Mouse (Mus musculus) retina, adult 2 months (tissue): ENCODE data around the gene Tph1.
"Not testable (repeated sequence)": the region's sequence is repeated elsewhere in the genome, so short reads cannot be mapped to it uniquely, and the experiment has no call there.

ENCODE experiments used
- DNase-seq: peaks from one replicate; pipeline ENCODE4 v3.0.0-alpha.2; 2012; ENCODE audit warnings: low read depth, low spot score

Tph1 gene

DNA sequence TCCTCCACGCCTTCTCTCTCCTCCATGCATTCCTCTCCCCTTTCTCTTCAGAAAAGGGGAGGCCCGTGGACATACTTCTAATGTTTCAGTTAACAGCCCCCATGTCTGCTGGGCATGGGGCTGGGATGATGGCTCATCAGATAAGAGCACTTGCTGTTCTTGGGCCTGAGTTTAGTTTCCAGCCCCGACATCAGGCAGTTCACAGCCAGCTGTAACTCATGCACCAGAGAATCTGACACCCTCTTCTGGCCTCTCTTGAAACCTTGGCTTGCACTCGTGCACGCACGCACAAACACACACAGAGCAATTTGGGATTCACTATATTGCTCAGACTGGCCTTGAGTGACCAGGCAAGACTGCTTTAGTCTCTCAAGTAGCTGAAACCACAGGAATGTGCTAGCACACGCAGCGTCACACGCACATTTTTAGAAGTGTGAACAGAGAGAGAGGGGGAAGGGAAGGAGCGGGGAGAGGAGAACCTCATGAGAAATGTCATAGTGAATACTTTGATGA lies at the start of gene Tph1:
Gene Tph1, minus strand, starts transcription at position 378 of the 513 bp plus-strand sequence.
- DNase-seq: no peak

- DNase-seq: no peak
Observed at GRCm38 (mm10) chr7:46720460-46720859, 48.1 kb upstream of the Tph1 start.

GRCm38 (mm10) chr7:46719526-46719925 lies 47.2 kb upstream of the Tph1 start:
- DNase-seq: no peak

DNA sequence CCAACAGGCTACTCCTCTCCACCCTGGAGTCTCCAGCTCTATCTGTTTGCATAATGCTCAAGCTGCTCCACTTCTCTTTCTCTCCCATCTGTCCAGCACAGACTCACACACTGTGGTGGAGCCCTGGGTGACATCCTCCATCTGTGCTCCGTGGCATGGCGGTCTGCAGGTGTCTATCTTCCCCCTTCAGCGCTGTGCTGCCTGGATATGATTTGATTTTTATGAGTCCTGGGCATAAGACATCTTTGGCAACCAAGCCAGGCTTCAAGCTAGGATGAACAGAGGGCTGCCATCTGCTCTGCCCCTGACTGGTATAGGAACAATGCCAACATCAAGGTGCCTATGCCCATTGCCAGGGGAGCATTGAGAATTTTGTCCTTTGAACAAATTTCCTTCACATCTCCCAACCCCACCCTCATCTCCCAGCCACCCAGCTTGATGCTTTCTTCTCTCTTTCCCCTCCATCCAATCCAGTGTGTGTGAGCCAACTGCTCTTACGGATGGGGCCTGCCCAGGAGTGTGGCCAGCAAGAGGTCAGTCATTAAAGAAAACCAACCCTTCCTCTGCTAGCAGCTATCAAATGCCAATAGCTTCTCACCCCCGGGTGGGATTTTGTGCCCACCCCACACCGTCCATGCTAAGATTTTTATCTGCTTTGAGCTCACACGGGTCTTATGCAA lies 46.4 kb upstream of the Tph1 start:
- DNase-seq: no peak

DNA sequence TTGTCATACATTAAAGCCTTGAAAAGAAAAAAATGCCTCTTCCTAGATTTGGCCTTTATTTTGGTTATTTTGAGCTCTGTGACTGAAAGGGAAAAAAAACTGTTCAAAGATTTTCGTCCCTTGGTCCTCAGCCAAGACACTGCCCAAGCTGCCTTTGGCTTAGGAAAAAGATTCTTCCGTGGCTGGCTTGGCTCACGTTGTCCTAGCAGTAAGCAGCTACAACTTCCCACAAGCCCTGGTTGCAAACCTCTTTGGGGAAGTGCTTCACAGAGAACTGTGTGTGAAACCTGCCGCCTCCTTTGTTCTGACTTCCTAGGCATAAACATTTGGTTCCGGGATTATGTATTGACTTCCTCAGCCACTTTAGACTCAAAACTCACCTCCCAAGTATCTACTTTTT lies 44.6 kb upstream of the Tph1 start:
- no peak for DNase-seq

- DNase-seq: no peak
Observed at GRCm38 (mm10) chr7:46715600-46715999, 43.3 kb upstream of the Tph1 start, which contains the start of gene Saa3. TSS of gene Saa3 (minus strand) at chr7:46715700.

DNA sequence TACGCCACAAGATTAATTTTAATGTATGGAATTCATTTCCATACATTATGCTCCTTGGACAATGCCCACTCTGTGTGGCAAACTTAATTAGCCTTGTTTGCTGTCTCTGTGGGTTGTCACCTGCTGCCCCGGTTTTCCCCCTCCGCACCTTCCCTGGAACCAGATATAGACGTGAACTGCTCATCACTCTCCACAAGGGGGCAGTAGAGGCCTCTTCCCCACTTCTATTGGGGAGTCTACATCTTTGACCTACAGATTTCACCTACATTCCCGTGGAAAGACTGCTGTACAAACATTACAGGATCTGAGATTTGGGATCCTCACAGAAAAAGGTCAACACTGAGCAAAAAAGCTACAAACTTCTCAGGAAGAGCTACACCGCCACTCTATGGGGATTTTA lies 42.2 kb upstream of the Tph1 start:
- DNase-seq: peak; percentile 53

DNA sequence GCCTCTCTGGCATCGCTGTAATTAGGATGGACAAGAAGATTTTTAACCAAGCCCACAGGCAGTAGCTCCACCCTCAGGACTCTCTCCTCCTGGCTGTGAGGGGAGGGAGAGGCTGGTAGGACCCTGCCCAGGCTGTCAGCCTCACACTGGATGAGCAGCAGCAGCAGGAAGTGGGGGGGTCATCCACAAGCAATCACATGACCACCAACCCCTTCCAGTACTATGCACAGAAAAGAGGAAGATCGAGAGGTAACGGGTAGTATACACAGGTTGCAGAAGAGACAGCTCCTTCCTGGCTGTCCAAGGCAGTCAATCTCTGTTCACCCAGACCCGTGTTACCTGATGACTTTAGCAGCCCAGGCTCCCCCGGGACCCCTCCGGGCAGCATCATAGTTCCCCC lies 39.9 kb upstream of the Tph1 start:
- DNase-seq: no peak

DNA sequence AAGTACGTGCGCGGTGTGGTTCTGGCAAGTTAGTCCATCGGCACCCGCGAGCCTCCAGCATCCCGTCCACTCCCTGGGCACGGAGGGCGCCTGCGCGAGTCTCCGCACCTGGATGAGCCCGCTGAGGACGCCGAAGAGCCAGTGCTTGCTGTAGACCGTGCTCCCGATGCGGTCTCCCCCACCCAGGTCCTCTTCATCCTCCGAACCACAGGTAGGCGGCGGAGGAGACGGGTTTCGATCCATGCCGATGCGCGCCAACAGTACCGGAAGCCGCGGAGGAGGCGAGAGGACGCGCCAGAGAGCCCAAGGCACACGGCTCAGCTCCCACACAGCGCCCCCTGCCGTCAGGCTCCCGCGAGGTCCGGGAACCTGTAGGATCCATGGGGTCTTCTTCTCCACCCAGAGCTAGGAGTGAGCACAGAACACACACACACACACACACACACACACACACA lies 38.1 kb upstream of the Tph1 start, which contains the start of gene Saal1:
Gene Saal1, minus strand, starts transcription at position 291 of the 455 bp plus-strand sequence.
- DNase-seq: peak; percentile 73

DNA sequence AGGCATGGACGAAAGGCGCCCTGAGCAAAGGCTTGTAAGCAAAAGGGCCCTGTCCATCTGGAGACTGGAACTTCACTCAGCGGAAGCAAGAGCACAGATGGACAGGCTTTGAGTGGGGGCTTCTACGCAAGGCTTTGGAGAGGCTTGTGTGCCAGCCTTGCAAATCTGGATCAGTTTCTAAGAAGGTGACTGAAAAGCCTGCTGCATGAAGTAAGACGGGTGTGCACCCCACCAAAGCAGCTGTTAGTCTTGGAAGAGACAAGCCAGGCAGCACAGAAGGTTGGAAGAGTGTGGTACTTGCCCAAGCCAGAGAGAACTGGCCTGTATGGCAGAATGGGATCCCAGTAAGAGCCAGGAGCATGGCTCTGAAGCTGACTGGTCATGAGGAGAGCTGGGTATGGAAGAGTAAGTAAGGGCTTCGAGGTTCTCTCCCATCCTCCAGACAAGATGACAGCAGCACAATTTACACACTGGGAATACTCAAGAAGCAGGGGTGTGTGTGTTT lies 28.2 kb upstream of the Tph1 start:
- no peak for DNase-seq

GRCm38 (mm10) chr7:46696754-46697153 lies 24.4 kb upstream of the Tph1 start:
- no peak for DNase-seq

- no peak for DNase-seq
Observed at GRCm38 (mm10) chr7:46686827-46687226, 14.5 kb upstream of the Tph1 start.

GRCm38 (mm10) chr7:46680732-46681131 lies 8.4 kb upstream of the Tph1 start:
- no peak for DNase-seq

DNA sequence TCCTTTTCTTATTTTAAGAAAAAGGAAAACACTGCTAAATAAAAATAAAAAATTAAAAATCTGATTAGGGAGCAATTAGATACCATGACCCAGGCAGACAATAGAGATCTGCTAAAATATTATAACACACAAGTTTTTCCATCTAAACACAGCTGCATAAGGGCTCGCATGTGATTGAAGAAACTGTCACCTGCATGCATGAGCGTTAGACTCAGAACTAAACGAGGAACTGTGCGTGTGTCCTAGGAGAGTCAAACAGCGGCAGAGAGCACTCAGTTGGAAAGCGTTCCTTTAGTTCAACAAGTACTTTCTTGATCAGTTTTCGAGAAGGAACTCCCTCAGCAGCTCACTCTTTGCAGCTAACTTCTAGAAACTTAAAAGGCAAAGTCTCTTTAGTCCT lies 6.7 kb upstream of the Tph1 start:
- DNase-seq: not testable (repeated sequence)

- DNase-seq: no peak
Observed at GRCm38 (mm10) chr7:46678417-46678816, 6.1 kb upstream of the Tph1 start.

GRCm38 (mm10) chr7:46676808-46677360 lies 4.5 kb upstream of the Tph1 start:
- no peak for DNase-seq

GRCm38 (mm10) chr7:46675886-46676285 lies 3.5 kb upstream of the Tph1 start:
- DNase-seq: no peak

DNA sequence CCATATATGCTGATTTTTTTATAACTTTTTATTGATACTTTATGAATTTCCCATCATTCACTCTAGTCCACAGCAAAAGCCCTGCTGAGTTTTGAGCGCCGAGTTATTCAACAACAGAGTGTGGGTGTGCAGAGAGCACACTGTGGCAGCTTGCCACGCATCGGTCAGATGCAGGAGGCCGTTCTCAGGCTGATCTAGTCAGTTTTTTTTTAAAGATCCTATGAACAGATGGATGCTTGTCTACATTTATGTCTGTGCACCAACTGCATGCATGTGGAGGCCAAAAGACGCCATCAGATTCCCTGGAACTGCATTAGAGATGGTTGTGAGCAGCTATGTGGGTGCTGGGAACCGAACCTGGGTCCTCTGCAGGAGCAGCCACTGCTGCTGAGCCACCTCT lies 2.7 kb upstream of the Tph1 start:
- DNase-seq: no peak

- DNase-seq: no peak
Observed at GRCm38 (mm10) chr7:46667256-46667655, 5.1 kb downstream of the Tph1 start.

DNA sequence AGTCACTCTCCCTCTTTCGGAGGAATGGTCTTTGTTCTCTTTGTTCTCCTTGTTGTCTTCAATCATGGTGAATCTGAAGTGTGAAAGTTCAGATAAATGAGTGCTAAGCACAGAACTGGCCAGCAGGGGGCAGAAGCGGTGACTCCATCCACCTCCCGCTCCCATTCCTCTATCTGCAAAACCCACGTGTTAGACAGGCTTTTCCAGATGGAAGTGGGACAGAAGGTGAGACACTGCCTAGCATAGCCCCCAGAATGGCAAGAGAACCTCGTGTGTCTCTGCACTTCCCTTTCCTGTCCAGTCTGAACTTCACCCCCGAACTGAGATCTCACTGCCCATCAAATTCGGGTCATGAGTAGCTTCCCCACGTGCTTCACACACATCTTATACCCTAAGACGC lies 7.1 kb downstream of the Tph1 start:
- no peak for DNase-seq

GRCm38 (mm10) chr7:46661591-46662090 lies 10.7 kb downstream of the Tph1 start:
- no peak for DNase-seq

GRCm38 (mm10) chr7:46652279-46652678 lies 20.1 kb downstream of the Tph1 start:
- no peak for DNase-seq

DNA sequence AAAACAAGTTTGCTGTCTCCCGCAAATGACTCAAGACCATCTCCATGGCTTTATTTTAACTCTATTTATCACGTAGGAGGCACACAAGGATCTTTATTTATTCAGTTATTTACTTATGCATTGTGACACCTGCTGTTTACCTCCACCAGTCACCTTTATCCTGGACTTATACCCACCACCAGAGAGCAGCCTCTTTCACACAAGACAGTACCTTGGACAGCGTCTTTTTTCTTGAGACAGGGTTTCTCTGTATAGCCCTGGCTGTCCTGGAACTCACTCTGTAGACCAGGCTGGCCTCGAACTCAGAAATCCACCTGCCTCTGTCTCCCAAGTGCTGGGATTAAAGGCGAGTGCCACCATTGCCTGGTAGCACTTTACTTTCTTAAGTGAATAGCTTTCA lies 22.1 kb downstream of the Tph1 start:
- not testable (repeated sequence) for DNase-seq
